Mouse (Mus musculus) forebrain, embryonic 13.5 days (tissue): ENCODE results near the gene Bcl7c. TPM values are rescaled to one million over a fixed set of nuclear protein-coding genes. Genes with fewer than 3 reads are reported as not detected.
A peak's percentile ranks its signal among the peaks of the same experiment; 100 is the strongest.

Experiments
- ATAC-seq: fragments of 200-750 bp; cut with Nextera tagmentation; 2 replicates; pipeline ENCODE4 v1.8.0; 2017
- H3K27ac ChIP-seq: fragments of 300-500 bp; sonication (generic); 2 replicates; pipeline ENCODE4 v1.5.1; 2015; ENCODE audit warnings: inconsistent platforms, mild to moderate bottlenecking, moderate library complexity
- H3K27me3 ChIP-seq: fragments of 300-500 bp; sonication (generic); 2 replicates; pipeline ENCODE4 v1.6.1; 2015; ENCODE audit warnings: mild to moderate bottlenecking, inconsistent platforms
- H3K36me3 ChIP-seq: fragments of 300-500 bp; sonication (generic); 2 replicates; pipeline ENCODE4 v1.6.1; 2015; ENCODE audit warnings: mild to moderate bottlenecking, inconsistent platforms; ENCODE audit not compliant: poor library complexity, severe bottlenecking
- H3K4me1 ChIP-seq: fragments of 300-500 bp; sonication (generic); 2 replicates; pipeline ENCODE4 v1.6.1; 2015; ENCODE audit warnings: inconsistent platforms
- H3K4me2 ChIP-seq: fragments of 300-500 bp; sonication (generic); 2 replicates; pipeline ENCODE4 v1.6.1; 2015; ENCODE audit warnings: inconsistent platforms, mild to moderate bottlenecking, moderate library complexity
- H3K4me3 ChIP-seq: fragments of 300-500 bp; sonication (generic); 2 replicates; pipeline ENCODE4 v1.5.1; 2015; ENCODE audit warnings: mild to moderate bottlenecking, inconsistent platforms
- H3K9ac ChIP-seq: fragments of 300-500 bp; sonication (generic); 2 replicates; pipeline ENCODE4 v1.6.1; 2015; ENCODE audit warnings: mild to moderate bottlenecking, inconsistent platforms
- H3K9me3 ChIP-seq: fragments of 300-500 bp; sonication (generic); replicated peaks from 2 replicates; pipeline ENCODE4 v1.6.1; 2016; ENCODE audit warnings: inconsistent platforms
- WGBS: fragments of 180-500 bp; shearing (Covaris S2); methylation state at CpG from one replicate; pipeline ENCODE4 v1.1.7; 2015; 5-methylcytosine and 5-hydroxymethylcytosine counted together
- microRNA counts: library from miRNA; unstranded; fragments of <30 nt; microRNA quantifications from one replicate; lab custom pipeline; 2016
- microRNA-seq: library from miRNA; unstranded; fragments of <30 nt; microRNA quantifications from one replicate; pipeline ENCODE4, GENCODE M21; 2016
- polyA plus RNA-seq: library from polyadenylated mRNA; unstranded; fragments of >200 nt; fragmentation: Nextera tagmentation; extraction: Ambion mirVana; gene quantifications from 2 replicates; pipeline ENCODE4 v1.2.1, GENCODE M21; 2015

The Bcl7c gene
- polyA plus RNA-seq, 1 experiment from 2014 or later: 40.8 TPM

GRCm38 (mm10) chr7:127617962-127618361 lies 90.8 kb downstream of the Bcl7c start:
- no peak overlapping the region for H3K9ac ChIP-seq
- no peaks in the 10 kb centered on the region for H3K36me3 ChIP-seq
- no peaks in the 10 kb centered on the region for H3K27me3 ChIP-seq
- no peak overlapping the region for H3K4me2 ChIP-seq
- H3K27ac ChIP-seq: peak overlapping the region; percentile 60
- ATAC-seq: no peak
- 21% methylated on average over 2 of the region's 2 CpGs for WGBS
- no peaks in the 10 kb centered on the region for H3K9me3 ChIP-seq
- peaks cover 35% of the 10 kb centered on the region for H3K4me1 ChIP-seq
- no peak overlapping the region for H3K4me3 ChIP-seq

GRCm38 (mm10) chr7:127616881-127617280 lies 91.9 kb downstream of the Bcl7c start:
- H3K9ac ChIP-seq: no peak overlapping the region
- H3K4me2 ChIP-seq: no peak overlapping the region
- peaks cover 10% of the 10 kb centered on the region for H3K36me3 ChIP-seq
- no peak overlapping the region for H3K27ac ChIP-seq
- peaks cover 35% of the 10 kb centered on the region for H3K4me1 ChIP-seq
- H3K4me3 ChIP-seq: no peak overlapping the region
- no peaks in the 10 kb centered on the region for H3K27me3 ChIP-seq
- 92% methylated on average over 1 of the region's 1 CpGs for WGBS
- ATAC-seq: no peak
- H3K9me3 ChIP-seq: no peaks in the 10 kb centered on the region

- 70% methylated on average over 1 of the region's 1 CpGs for WGBS
- H3K4me2 ChIP-seq: peak overlapping the region; percentile 92
- H3K4me1 ChIP-seq: peaks cover 35% of the 10 kb centered on the region
- H3K27ac ChIP-seq: no peak overlapping the region
- ATAC-seq: no peak
- H3K9ac ChIP-seq: 0 out of 2 replicates have a peak overlapping the region, but pooled peaks have one; percentile 26
- no peaks in the 10 kb centered on the region for H3K27me3 ChIP-seq
- peaks cover 15% of the 10 kb centered on the region for H3K36me3 ChIP-seq
- H3K4me3 ChIP-seq: peak overlapping the region; percentile 100; the same call in 1 of the 2 replicates
- H3K9me3 ChIP-seq: no peaks in the 10 kb centered on the region
Observed at GRCm38 (mm10) chr7:127616336-127616735, 92.4 kb downstream of the Bcl7c start.

GRCm38 (mm10) chr7:127614891-127615843 lies 93.6 kb downstream of the Bcl7c start, which contains the start of gene Zfp629:
TSS of gene Zfp629 (minus strand) at chr7:127615797.
- ATAC-seq: peak; percentile 92
- H3K36me3 ChIP-seq: peaks cover 27% of the 10 kb centered on the region
- no peaks in the 10 kb centered on the region for H3K27me3 ChIP-seq
- under 1% methylated on average over 42 of the region's 50 CpGs for WGBS
- H3K4me1 ChIP-seq: peaks cover 35% of the 10 kb centered on the region
- H3K4me3 ChIP-seq: peak within 1 kb of the TSS; percentile 100
- peak within 1 kb of the TSS; percentile 92 for H3K4me2 ChIP-seq
- no peaks in the 10 kb centered on the region for H3K9me3 ChIP-seq
- peak within 1 kb of the TSS; percentile 96 for H3K9ac ChIP-seq
- peak within 1 kb of the TSS; percentile 79 for H3K27ac ChIP-seq

GRCm38 (mm10) chr7:127614511-127614890 lies 94.2 kb downstream of the Bcl7c start:
- 0% methylated on average over 9 of the region's 44 CpGs for WGBS
- peak; percentile 44; the same call in 1 of the 2 replicates for ATAC-seq

GRCm38 (mm10) chr7:127614091-127614490 lies 94.6 kb downstream of the Bcl7c start:
- Histone ChIP-seq H3K4me3 (peak overlapping the region; percentile 100), H3K9ac (peak overlapping the region; percentile 96), H3K4me1 (peaks cover 35% of the 10 kb centered on the region), H3K27me3 (no peaks in the 10 kb centered on the region), H3K36me3 (peaks cover 38% of the 10 kb centered on the region), H3K27ac (peak overlapping the region; percentile 79; the same call in 1 of the 2 replicates), H3K4me2 (peak overlapping the region; percentile 92), H3K9me3 (no peaks in the 10 kb centered on the region)
- 19% methylated on average over 8 of the region's 8 CpGs for WGBS
- no peak for ATAC-seq

More at GRCm38 (mm10) chr7:127614511-127614890, 94.2 kb downstream of the Bcl7c start:
- peak overlapping the region; percentile 79 for H3K27ac ChIP-seq
- peak overlapping the region; percentile 100 for H3K4me3 ChIP-seq
- no peaks in the 10 kb centered on the region for H3K27me3 ChIP-seq
- H3K4me1 ChIP-seq: peaks cover 35% of the 10 kb centered on the region
- H3K36me3 ChIP-seq: peaks cover 34% of the 10 kb centered on the region
- peak overlapping the region; percentile 96 for H3K9ac ChIP-seq
- H3K4me2 ChIP-seq: peak overlapping the region; percentile 92
- no peaks in the 10 kb centered on the region for H3K9me3 ChIP-seq

- Histone ChIP-seq H3K4me1 (peaks cover 35% of the 10 kb centered on the region), H3K27me3 (no peaks in the 10 kb centered on the region), H3K4me2 (peak overlapping the region; percentile 92), H3K36me3 (peaks cover 44% of the 10 kb centered on the region), H3K9ac (peak overlapping the region; percentile 96; the same call in 1 of the 2 replicates), H3K27ac (no peak overlapping the region), H3K9me3 (no peaks in the 10 kb centered on the region), H3K4me3 (peak overlapping the region; percentile 100)
- WGBS: 83% methylated on average over 8 of the region's 8 CpGs
- ATAC-seq: no peak
Observed at GRCm38 (mm10) chr7:127613501-127613900, 95.2 kb downstream of the Bcl7c start.

- no peaks in the 10 kb centered on the region for H3K9me3 ChIP-seq
- H3K4me2 ChIP-seq: no peak overlapping the region
- no peak for ATAC-seq
- peaks cover 21% of the 10 kb centered on the region for H3K4me1 ChIP-seq
- H3K27ac ChIP-seq: no peak overlapping the region
- no peak overlapping the region for H3K4me3 ChIP-seq
- H3K36me3 ChIP-seq: peaks cover 63% of the 10 kb centered on the region
- H3K27me3 ChIP-seq: no peaks in the 10 kb centered on the region
- 96% methylated on average over 26 of the region's 26 CpGs for WGBS
- no peak overlapping the region for H3K9ac ChIP-seq
Observed at GRCm38 (mm10) chr7:127611561-127611960, 97.2 kb downstream of the Bcl7c start.

MicroRNAs within 50 kb of the gene (microRNA counts, 519-probe panel; counts per million panel counts)
- 177 counts per million, percentile 53 among the panel's probes with 10 or more counts for microRNA mmu-miR-762 (lab: Ali Mortazavi, UCI)

Small RNA genes lying within 50 kb of the gene (microRNA-seq; reads per million reads assigned to microRNA genes)
- gene Mir762: not detected

Other genes with a start within 250 kb of the Bcl7c start
- 49.6 and 51.0 TPM in 2 replicates for gene Prr14, start 249.3 kb downstream of the Bcl7c start, polyA plus RNA-seq
- gene Fbrs, start 229.7 kb downstream of the Bcl7c start, polyA plus RNA-seq: 11.2 and 11.9 TPM in 2 replicates
- gene Srcap, start 196.9 kb downstream of the Bcl7c start, polyA plus RNA-seq: 50.3 and 55.2 TPM in 2 replicates
- gene Gm42715, start 189.3 kb downstream of the Bcl7c start, polyA plus RNA-seq: 19.5 and 21.2 TPM in 2 replicates
- gene Tmem265, start 147.5 kb downstream of the Bcl7c start, polyA plus RNA-seq: 5.0 and 5.7 TPM in 2 replicates
- 58.6 and 63.4 TPM in 2 replicates for gene Phkg2, start 135.6 kb downstream of the Bcl7c start, polyA plus RNA-seq
- 13.8 and 15.6 TPM in 2 replicates for gene Ccdc189, start 120.3 kb downstream of the Bcl7c start, polyA plus RNA-seq
- 43.1 and 51.9 TPM in 2 replicates for gene Rnf40, start 120.2 kb downstream of the Bcl7c start, polyA plus RNA-seq
- gene Zfp629, start 93.1 kb downstream of the Bcl7c start, polyA plus RNA-seq: 18.6 and 22.0 TPM in 2 replicates
- 3.8 and 4.4 TPM in 2 replicates for gene Ctf1, start 3.8 kb upstream of the Bcl7c start, polyA plus RNA-seq
- 0.19 and 0.36 TPM in 2 replicates for gene Ctf2, start 23.2 kb upstream of the Bcl7c start, polyA plus RNA-seq
- gene Fbxl19, start 35.6 kb upstream of the Bcl7c start, polyA plus RNA-seq: 7.7 and 9.6 TPM in 2 replicates
- gene Orai3, start 60.9 kb upstream of the Bcl7c start, polyA plus RNA-seq: 4.8 and 5.4 TPM in 2 replicates
- gene Setd1a, start 67.7 kb upstream of the Bcl7c start, polyA plus RNA-seq: 20.0 and 21.5 TPM in 2 replicates
- not detected in 2 replicates for gene Gm49388, start 76.7 kb upstream of the Bcl7c start, polyA plus RNA-seq
- gene Hsd3b7, start 91.7 kb upstream of the Bcl7c start, polyA plus RNA-seq: 5.0 and 7.5 TPM in 2 replicates
- gene Stx4a, start 115.4 kb upstream of the Bcl7c start, polyA plus RNA-seq: 20.5 and 25.6 TPM in 2 replicates
- gene Stx1b, start 115.6 kb upstream of the Bcl7c start, polyA plus RNA-seq: 18.9 and 21.9 TPM in 2 replicates
- 12.9 and 15.5 TPM in 2 replicates for gene Zfp646, start 167.3 kb upstream of the Bcl7c start, polyA plus RNA-seq
- gene Zfp668, start 167.9 kb upstream of the Bcl7c start, polyA plus RNA-seq: 39.1 and 44.8 TPM in 2 replicates
- 0.66 and 0.77 TPM in 2 replicates for gene Prss53, start 182.0 kb upstream of the Bcl7c start, polyA plus RNA-seq
- gene Gm21974, start 186.5 kb upstream of the Bcl7c start, polyA plus RNA-seq: not detected in 2 replicates
- 55.8 and 59.5 TPM in 2 replicates for gene Vkorc1, start 186.7 kb upstream of the Bcl7c start, polyA plus RNA-seq
- 80.2 and 91.6 TPM in 2 replicates for gene Bckdk, start 195.1 kb upstream of the Bcl7c start, polyA plus RNA-seq
- 49.8 and 51.1 TPM in 2 replicates for gene Kat8, start 203.6 kb upstream of the Bcl7c start, polyA plus RNA-seq
- 0.09 and 0.29 TPM in 2 replicates for gene Prss8, start 221.2 kb upstream of the Bcl7c start, polyA plus RNA-seq
- 7.9 and 10.1 TPM in 2 replicates for gene Prss36, start 237.8 kb upstream of the Bcl7c start, polyA plus RNA-seq